Mouse (Mus musculus): ENCODE results near the gene Gm8206.
"Not testable (repeated sequence)": the region's sequence is repeated elsewhere in the genome, so short reads cannot be mapped to it uniquely, and the experiment has no call there.

The Gm8206 gene

GRCm38 (mm10) chr14:6093842-6094241 is at the start of gene Gm8206:
Gene Gm8206 (minus strand): TSS chr14:6093942.
- not testable (repeated sequence) for DNase-seq

GRCm38 (mm10) chr14:6125707-6126106 is 32.0 kb upstream of the Gm8206 start, which contains the start of gene Gm3476:
Gene Gm3476 (minus strand): TSS chr14:6125807.
- not testable (repeated sequence) for DNase-seq

- peak in 1 of 2 experiments; percentile 2 for DNase-seq
These were observed 14.7 kb upstream of the Gm8206 start, which contains the start of gene Gm3468 for GRCm38 (mm10) chr14:6108272-6108925. Gene Gm3468 (minus strand): TSS chr14:6108665.

GRCm38 (mm10) chr14:6107500-6107899 is 13.8 kb upstream of the Gm8206 start:
- DNase-seq = not testable (repeated sequence)

- DNase-seq = not testable (repeated sequence)
These were observed 35.6 kb downstream of the Gm8206 start, which contains the start of gene Gm6337 for GRCm38 (mm10) chr14:6058167-6058566. Gene Gm6337 (minus strand): TSS chr14:6058267.

GRCm38 (mm10) chr14:5987136-5987535 is 106.6 kb downstream of the Gm8206 start:
- peak in 1 of 2 experiments; percentile 11 for DNase-seq

GRCm38 (mm10) chr14:5979037-5979436 is 114.7 kb downstream of the Gm8206 start, which contains the start of gene Gm3453:
Gene Gm3453 (minus strand): TSS chr14:5979137.
- DNase-seq = not testable (repeated sequence)

Data from spleen, adult 18-20 months (tissue).